Mouse (Mus musculus) limb, embryonic 11.5 days (tissue): ENCODE results near the gene Map3k13. TPM values are rescaled to one million over a fixed set of nuclear protein-coding genes. Genes with fewer than 3 reads are reported as not detected.

Experiments
- ATAC-seq: fragments of 200-750 bp; cut with Nextera tagmentation; 2 replicates; pipeline ENCODE4 v1.8.0; 2017; ENCODE audit warnings: low read depth; ENCODE audit not compliant: insufficient number of reproducible peaks, low FRiP score, low TSS enrichment
- DNase-seq: peaks from one replicate; pipeline ENCODE4 v3.0.0-alpha.2; 2015; ENCODE audit warnings: low spot score
- H3K27ac ChIP-seq: fragments of 300-500 bp; sonication (generic); replicated peaks from 2 replicates; pipeline ENCODE4 v1.5.1; 2014; ENCODE audit warnings: low read depth, mild to moderate bottlenecking, low read length
- H3K27me3 ChIP-seq: fragments of 300-500 bp; sonication (generic); 2 replicates; pipeline ENCODE4 v1.6.1; 2014; ENCODE audit warnings: mild to moderate bottlenecking, low read length, mixed read lengths; ENCODE audit not compliant: control insufficient read depth, insufficient read depth
- H3K36me3 ChIP-seq: fragments of 300-500 bp; sonication (generic); 2 replicates; pipeline ENCODE4 v1.6.1; 2014; ENCODE audit warnings: mild to moderate bottlenecking, low read length, moderate library complexity, mixed read lengths; ENCODE audit not compliant: control insufficient read depth, insufficient read depth
- H3K4me1 ChIP-seq: fragments of 300-500 bp; sonication (generic); 2 replicates; pipeline ENCODE4 v1.6.1; 2014; ENCODE audit warnings: low read length, mixed read lengths; ENCODE audit not compliant: control insufficient read depth, insufficient read depth
- H3K4me2 ChIP-seq: fragments of 300-500 bp; sonication (generic); 2 replicates; pipeline ENCODE4 v1.6.1; 2014; ENCODE audit warnings: low read depth, mild to moderate bottlenecking, moderate library complexity; ENCODE audit not compliant: severe bottlenecking
- H3K4me3 ChIP-seq: fragments of 300-500 bp; sonication (generic); 2 replicates; pipeline ENCODE4 v1.5.1; 2014; ENCODE audit warnings: low read depth, low read length
- H3K9ac ChIP-seq: fragments of 300-500 bp; sonication (generic); 2 replicates; pipeline ENCODE4 v1.6.1; 2014; ENCODE audit warnings: mild to moderate bottlenecking, low read length
- H3K9me3 ChIP-seq: fragments of 300-500 bp; sonication (generic); 2 replicates; pipeline ENCODE4 v1.6.1; 2016; ENCODE audit warnings: low read length; ENCODE audit not compliant: control insufficient read depth
- WGBS: fragments of 180-500 bp; shearing (Covaris S2); extraction: QIAGEN DNeasy Blood & Tissue Kit; methylation state at CpG from one replicate; pipeline ENCODE4 v1.1.7; 2014; 5-methylcytosine and 5-hydroxymethylcytosine counted together
- polyA plus RNA-seq: library from polyadenylated mRNA; unstranded; fragments of >200 nt; fragmentation: Nextera tagmentation; extraction: Ambion mirVana; gene quantifications from 2 replicates; pipeline ENCODE4 v1.2.1, GENCODE M21; 2014

Map3k13 gene
- polyA plus RNA-seq, 1 experiment from 2014 or later, result 1.3 TPM

- ATAC-seq (no peak), DNase-seq (no peak)
- Histone ChIP-seq H3K4me2 (no peak overlapping the region), H3K27ac (no peak overlapping the region), H3K4me3 (no peak overlapping the region), H3K27me3 (no peaks in the 10 kb centered on the region), H3K9ac (no peak overlapping the region), H3K4me1 (no peaks in the 10 kb centered on the region), H3K36me3 (no peaks in the 10 kb centered on the region), H3K9me3 (no peaks in the 10 kb centered on the region)
- 84% methylated on average over 6 of the region's 6 CpGs for WGBS
Observed at GRCm38 (mm10) chr16:21970536-21970935, 176.4 kb downstream of the Map3k13 start.

GRCm38 (mm10) chr16:21971446-21971845 lies 177.3 kb downstream of the Map3k13 start:
- ATAC-seq, result no peak
- Histone ChIP-seq H3K4me2 (no peak overlapping the region), H3K4me1 (peaks cover 4% of the 10 kb centered on the region; the same call in 1 of the 2 replicates), H3K9ac (no peak overlapping the region), H3K36me3 (no peaks in the 10 kb centered on the region), H3K9me3 (no peaks in the 10 kb centered on the region), H3K4me3 (no peak overlapping the region), H3K27me3 (no peaks in the 10 kb centered on the region), H3K27ac (no peak overlapping the region)
- WGBS, result 60% methylated on average over 4 of the region's 4 CpGs
- peak; percentile 27 for DNase-seq

- DNase-seq (no peak), ATAC-seq (no peak)
- no peaks in the 10 kb centered on the region for H3K36me3 ChIP-seq
- WGBS, result 6% methylated on average over 16 of the region's 16 CpGs
- no peak overlapping the region for H3K4me3 ChIP-seq
- H3K4me2 ChIP-seq, result peak overlapping the region; percentile 11; the same call in 1 of the 2 replicates
- H3K27ac ChIP-seq, result no peak overlapping the region
- no peaks in the 10 kb centered on the region for H3K27me3 ChIP-seq
- no peaks in the 10 kb centered on the region for H3K9me3 ChIP-seq
- H3K4me1 ChIP-seq, result peaks cover 4% of the 10 kb centered on the region; the same call in 1 of the 2 replicates
- no peak overlapping the region for H3K9ac ChIP-seq
Observed at GRCm38 (mm10) chr16:21976203-21976602, 182.1 kb downstream of the Map3k13 start.

DNA sequence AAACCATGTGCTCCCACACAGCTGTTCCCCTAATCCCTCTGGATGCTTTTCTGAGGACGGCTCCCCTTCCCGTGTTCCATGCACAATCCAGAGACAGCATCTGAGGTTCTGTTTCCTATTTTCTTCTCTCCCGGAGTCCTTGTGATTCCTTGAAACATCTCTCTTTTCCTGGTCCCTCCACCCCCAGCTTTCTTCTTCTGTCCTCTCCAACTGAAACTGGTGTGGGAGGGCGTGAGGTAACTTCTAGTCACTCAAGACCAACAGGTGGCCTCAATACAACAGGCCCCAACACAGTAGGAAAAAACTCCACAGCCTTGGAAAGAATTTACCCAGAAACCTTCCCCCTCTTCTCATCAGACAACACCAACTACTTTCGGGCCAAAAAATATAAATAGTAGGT lies 183.2 kb downstream of the Map3k13 start:
- Histone ChIP-seq H3K4me1 (peaks cover 4% of the 10 kb centered on the region; the same call in 1 of the 2 replicates), H3K27ac (no peak overlapping the region), H3K27me3 (no peaks in the 10 kb centered on the region), H3K4me2 (no peak overlapping the region), H3K9ac (no peak overlapping the region), H3K36me3 (no peaks in the 10 kb centered on the region), H3K4me3 (no peak overlapping the region), H3K9me3 (no peaks in the 10 kb centered on the region; the same call in 1 of the 2 replicates)
- DNase-seq, result no peak
- no peak for ATAC-seq
- 77% methylated on average over 5 of the region's 5 CpGs for WGBS

Other genes with a start within 250 kb of the Map3k13 start
- 8.2 and 9.7 TPM in 2 replicates for gene 2510009E07Rik, start 99.7 kb upstream of the Map3k13 start, polyA plus RNA-seq
- gene Ehhadh, start 6.5 kb upstream of the Map3k13 start, polyA plus RNA-seq, result 2.4 and 2.8 TPM in 2 replicates
- 45.8 and 46.4 TPM in 2 replicates for gene Tmem41a, start 153.2 kb downstream of the Map3k13 start, polyA plus RNA-seq
- 0.19 and 0.28 TPM in 2 replicates for gene Liph, start 201.3 kb downstream of the Map3k13 start, polyA plus RNA-seq
- gene Senp2, start 215.1 kb downstream of the Map3k13 start, polyA plus RNA-seq, result 66.8 and 76.8 TPM in 2 replicates